Mouse (Mus musculus) midbrain, embryonic 12.5 days (tissue): ENCODE results near the gene Tsc1. TPM values are rescaled to one million over a fixed set of nuclear protein-coding genes. Genes with fewer than 3 reads are reported as not detected.

Experiments
- ATAC-seq: fragments of 200-750 bp; cut with Nextera tagmentation; 2 replicates; pipeline ENCODE4 v1.8.0; 2017; ENCODE audit warnings: low read depth, moderate TSS enrichment, moderate library complexity; ENCODE audit not compliant: low FRiP score
- H3K27ac ChIP-seq: fragments of 300-500 bp; sonication (generic); replicated peaks from 2 replicates; pipeline ENCODE4 v1.5.1; 2016; ENCODE audit warnings: mild to moderate bottlenecking
- H3K27me3 ChIP-seq: fragments of 300-500 bp; sonication (generic); 2 replicates; pipeline ENCODE4 v1.6.1; 2016; ENCODE audit warnings: mild to moderate bottlenecking
- H3K36me3 ChIP-seq: fragments of 300-500 bp; sonication (generic); 2 replicates; pipeline ENCODE4 v1.6.1; 2016
- H3K4me1 ChIP-seq: fragments of 300-500 bp; sonication (generic); 2 replicates; pipeline ENCODE4 v1.6.1; 2016
- H3K4me2 ChIP-seq: fragments of 300-500 bp; sonication (generic); replicated peaks from 2 replicates; pipeline ENCODE4 v1.6.1; 2016; ENCODE audit warnings: mild to moderate bottlenecking, moderate library complexity
- H3K4me3 ChIP-seq: fragments of 300-500 bp; sonication (generic); 2 replicates; pipeline ENCODE4 v1.5.1; 2016; ENCODE audit warnings: mild to moderate bottlenecking
- H3K9ac ChIP-seq: fragments of 300-500 bp; sonication (generic); replicated peaks from 2 replicates; pipeline ENCODE4 v1.6.1; 2016; ENCODE audit warnings: mild to moderate bottlenecking, moderate library complexity
- H3K9me3 ChIP-seq: fragments of 300-500 bp; sonication (generic); 2 replicates; pipeline ENCODE4 v1.6.1; 2016; ENCODE audit warnings: mild to moderate bottlenecking
- WGBS: fragments of 180-500 bp; shearing (Covaris S2); methylation state at CpG from one replicate; pipeline ENCODE4 v1.1.7; 2016; 5-methylcytosine and 5-hydroxymethylcytosine counted together
- microRNA-seq: library from miRNA; unstranded; fragments of <30 nt; microRNA quantifications from one replicate; pipeline ENCODE4, GENCODE M21; 2017
- polyA plus RNA-seq: library from polyadenylated mRNA; unstranded; fragments of >200 nt; fragmentation: Nextera tagmentation; extraction: Ambion mirVana; gene quantifications from 2 replicates; pipeline ENCODE4 v1.2.1, GENCODE M21; 2016

Gene Tsc1
- polyA plus RNA-seq, 1 experiment from 2014 or later: 33.8 TPM

DNA sequence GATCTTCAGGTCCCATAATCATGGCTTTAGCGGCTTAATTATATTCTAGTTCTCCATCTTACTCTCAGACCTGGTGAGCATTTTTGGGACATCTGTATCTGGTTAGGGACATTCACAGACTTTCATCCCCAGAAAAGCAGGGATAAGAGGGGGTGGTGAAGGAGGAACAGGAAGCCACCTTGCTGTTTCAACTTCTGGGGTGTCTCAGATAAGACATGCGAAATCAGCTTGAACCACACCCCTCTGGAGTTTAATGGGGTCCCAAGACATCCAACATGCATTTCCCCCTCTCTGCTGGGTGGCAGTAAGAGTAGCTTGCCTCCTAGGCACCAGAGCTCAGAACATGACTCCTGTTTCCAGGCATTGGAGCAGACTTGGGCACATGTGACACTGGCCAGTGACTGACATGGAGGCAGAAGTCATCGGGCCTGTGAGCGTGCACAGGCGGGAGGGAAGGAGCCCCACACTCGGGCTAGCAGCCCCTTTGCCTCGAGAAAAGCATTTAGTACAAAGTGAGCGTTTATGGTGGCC, 65.1 kb downstream of the Tsc1 start:
- ATAC-seq: no peak
- Histone ChIP-seq H3K4me3 (no peak overlapping the region), H3K27ac (no peak overlapping the region), H3K27me3 (peaks cover 11% of the 10 kb centered on the region), H3K4me1 (peaks cover 2% of the 10 kb centered on the region), H3K4me2 (no peak overlapping the region), H3K36me3 (no peaks in the 10 kb centered on the region), H3K9ac (no peak overlapping the region), H3K9me3 (no peaks in the 10 kb centered on the region)
- WGBS: 79% methylated on average over 8 of the region's 8 CpGs

GRCm38 (mm10) chr2:28706787-28707186, 65.8 kb downstream of the Tsc1 start:
- peaks cover 8% of the 10 kb centered on the region; the same call in 1 of the 2 replicates for H3K27me3 ChIP-seq
- no peak overlapping the region for H3K27ac ChIP-seq
- no peaks in the 10 kb centered on the region for H3K36me3 ChIP-seq
- 72% methylated on average over 6 of the region's 6 CpGs for WGBS
- no peak overlapping the region for H3K4me2 ChIP-seq
- H3K9me3 ChIP-seq: no peaks in the 10 kb centered on the region
- ATAC-seq: no peak
- H3K4me1 ChIP-seq: peaks cover 2% of the 10 kb centered on the region
- no peak overlapping the region for H3K9ac ChIP-seq
- H3K4me3 ChIP-seq: no peak overlapping the region

DNA sequence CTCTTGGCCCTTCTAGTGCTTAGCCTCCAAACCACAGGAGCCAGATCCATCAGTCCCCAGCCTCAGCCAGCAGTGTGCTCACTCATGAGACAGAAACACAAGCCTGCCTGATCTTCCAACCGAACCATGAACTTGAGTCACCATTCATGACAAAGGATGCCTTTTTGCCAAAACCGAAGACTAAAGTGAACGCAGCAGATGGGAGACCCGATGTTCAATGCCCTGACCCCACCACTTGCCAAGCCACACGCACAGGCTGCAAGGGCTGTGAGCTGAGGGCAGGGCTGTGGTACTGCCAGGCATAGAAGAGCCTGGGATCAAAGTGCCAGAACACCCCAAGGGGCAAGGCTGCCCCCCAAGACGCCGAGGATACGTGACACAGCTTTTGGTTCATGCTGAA, 72.0 kb downstream of the Tsc1 start:
- no peak overlapping the region for H3K9ac ChIP-seq
- no peak for ATAC-seq
- H3K27me3 ChIP-seq: 0 out of 2 replicates have a peak, but pooled peaks cover 5% of the 10 kb centered on the region
- peaks cover 2% of the 10 kb centered on the region; the same call in 1 of the 2 replicates for H3K4me1 ChIP-seq
- no peak overlapping the region for H3K27ac ChIP-seq
- 79% methylated on average over 8 of the region's 8 CpGs for WGBS
- no peak overlapping the region for H3K4me2 ChIP-seq
- H3K36me3 ChIP-seq: no peaks in the 10 kb centered on the region
- no peak overlapping the region for H3K4me3 ChIP-seq
- no peaks in the 10 kb centered on the region for H3K9me3 ChIP-seq

GRCm38 (mm10) chr2:28722419-28722818, 81.4 kb downstream of the Tsc1 start:
- Histone ChIP-seq H3K27ac (no peak overlapping the region), H3K9me3 (no peaks in the 10 kb centered on the region), H3K4me2 (no peak overlapping the region), H3K4me3 (no peak overlapping the region), H3K27me3 (peaks cover 5% of the 10 kb centered on the region; the same call in 1 of the 2 replicates), H3K4me1 (peaks cover 8% of the 10 kb centered on the region), H3K9ac (no peak overlapping the region), H3K36me3 (no peaks in the 10 kb centered on the region)
- WGBS: 91% methylated on average over 8 of the region's 8 CpGs
- no peak for ATAC-seq

- peaks cover 18% of the 10 kb centered on the region for H3K4me1 ChIP-seq
- ATAC-seq: no peak
- no peaks in the 10 kb centered on the region for H3K9me3 ChIP-seq
- H3K4me2 ChIP-seq: no peak overlapping the region
- 63% methylated on average over 9 of the region's 9 CpGs for WGBS
- no peak overlapping the region for H3K27ac ChIP-seq
- no peak overlapping the region for H3K4me3 ChIP-seq
- H3K27me3 ChIP-seq: peaks cover 5% of the 10 kb centered on the region; the same call in 1 of the 2 replicates
- no peaks in the 10 kb centered on the region for H3K36me3 ChIP-seq
- no peak overlapping the region for H3K9ac ChIP-seq
Observed at GRCm38 (mm10) chr2:28723912-28724311, 82.9 kb downstream of the Tsc1 start.

DNA sequence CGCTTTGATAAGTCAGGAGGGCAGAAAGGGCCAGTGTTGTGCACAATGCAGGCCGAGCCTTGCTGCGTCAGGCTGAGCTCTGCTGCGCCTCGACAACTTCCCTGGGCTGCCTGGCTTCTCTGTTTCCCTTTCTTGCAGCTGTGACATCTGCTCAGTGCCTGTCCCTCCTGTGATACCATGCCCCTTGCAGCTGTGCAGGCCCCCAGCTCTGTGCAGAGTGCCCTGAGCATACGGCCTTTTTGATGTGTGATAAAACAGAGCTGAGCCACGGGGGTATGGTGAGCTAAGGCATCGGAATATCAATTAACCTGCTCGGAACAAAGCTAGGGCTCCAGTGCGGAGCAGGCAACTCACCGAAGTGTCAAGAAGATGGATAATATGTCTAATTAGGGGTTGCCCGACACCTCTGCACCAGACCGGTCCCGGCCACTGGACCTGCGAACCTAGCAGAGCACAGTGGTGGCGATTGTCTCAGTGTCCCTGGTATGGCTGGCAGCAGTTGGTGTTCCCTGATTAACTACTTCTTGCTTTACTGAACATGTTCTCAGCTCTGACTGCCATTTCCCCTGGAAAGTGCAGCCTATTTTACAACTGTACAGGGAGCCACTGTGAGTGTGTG, 86.9 kb downstream of the Tsc1 start:
- no peaks in the 10 kb centered on the region for H3K36me3 ChIP-seq
- H3K9me3 ChIP-seq: no peaks in the 10 kb centered on the region
- ATAC-seq: 0 out of 2 replicates have a peak, but pooled peaks have one; percentile 38
- no peaks in the 10 kb centered on the region for H3K27me3 ChIP-seq
- no peak overlapping the region; the same call in 1 of the 2 replicates for H3K9ac ChIP-seq
- no peak overlapping the region for H3K4me2 ChIP-seq
- peak overlapping the region; percentile 60 for H3K27ac ChIP-seq
- peaks cover 18% of the 10 kb centered on the region for H3K4me1 ChIP-seq
- H3K4me3 ChIP-seq: no peak overlapping the region
- WGBS: 21% methylated on average over 16 of the region's 16 CpGs

DNA sequence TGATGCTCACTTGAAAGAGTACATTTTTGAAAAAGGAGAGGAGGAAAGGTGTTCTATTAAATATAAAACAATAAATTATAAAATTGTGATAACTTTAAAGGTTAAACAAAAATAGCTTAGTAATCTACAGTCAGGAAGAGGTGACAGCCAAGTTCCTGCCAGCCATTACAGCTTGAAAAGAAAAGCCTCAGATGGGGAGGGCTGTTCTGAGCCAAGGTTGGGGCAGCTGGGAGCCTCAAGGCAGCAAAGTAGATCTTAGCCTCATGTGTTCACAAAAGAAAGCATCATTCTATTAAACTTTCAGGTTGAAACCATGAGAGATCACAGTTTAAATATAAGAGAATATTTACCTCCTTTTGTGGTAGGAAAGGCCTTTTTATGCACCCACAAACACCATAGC, 89.6 kb downstream of the Tsc1 start:
- no peak for ATAC-seq

DNA sequence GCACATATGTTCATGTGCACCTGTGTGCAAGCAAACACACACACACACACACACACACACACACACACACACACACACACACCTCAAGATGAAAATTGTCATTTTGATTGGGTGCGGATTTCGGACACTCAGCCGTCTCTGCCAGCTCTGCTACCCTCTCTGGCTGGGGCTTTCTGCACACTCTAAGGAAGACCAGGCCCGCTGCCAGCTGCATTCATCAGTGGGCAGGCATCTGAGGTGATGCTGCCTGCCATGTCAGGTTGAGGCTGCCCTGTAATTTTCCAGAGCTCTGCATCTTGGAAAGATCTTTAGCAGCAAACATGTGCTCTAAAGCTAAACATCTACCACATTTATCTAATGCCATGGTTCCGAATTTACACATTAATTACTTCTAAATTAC, 96.1 kb downstream of the Tsc1 start:
- H3K4me2 ChIP-seq: no peak overlapping the region
- H3K36me3 ChIP-seq: no peaks in the 10 kb centered on the region
- no peaks in the 10 kb centered on the region for H3K27me3 ChIP-seq
- H3K4me1 ChIP-seq: peaks cover 9% of the 10 kb centered on the region
- WGBS: 96% methylated on average over 5 of the region's 5 CpGs
- H3K27ac ChIP-seq: no peak overlapping the region
- no peak overlapping the region for H3K9ac ChIP-seq
- no peaks in the 10 kb centered on the region for H3K9me3 ChIP-seq
- ATAC-seq: no peak
- no peak overlapping the region for H3K4me3 ChIP-seq

More for the DNA sequence above, 89.6 kb downstream of the Tsc1 start:
- no peak overlapping the region for H3K9ac ChIP-seq
- no peaks in the 10 kb centered on the region for H3K27me3 ChIP-seq
- H3K4me2 ChIP-seq: no peak overlapping the region
- H3K9me3 ChIP-seq: no peaks in the 10 kb centered on the region
- H3K36me3 ChIP-seq: no peaks in the 10 kb centered on the region
- H3K27ac ChIP-seq: no peak overlapping the region
- H3K4me1 ChIP-seq: peaks cover 14% of the 10 kb centered on the region
- H3K4me3 ChIP-seq: no peak overlapping the region

DNA sequence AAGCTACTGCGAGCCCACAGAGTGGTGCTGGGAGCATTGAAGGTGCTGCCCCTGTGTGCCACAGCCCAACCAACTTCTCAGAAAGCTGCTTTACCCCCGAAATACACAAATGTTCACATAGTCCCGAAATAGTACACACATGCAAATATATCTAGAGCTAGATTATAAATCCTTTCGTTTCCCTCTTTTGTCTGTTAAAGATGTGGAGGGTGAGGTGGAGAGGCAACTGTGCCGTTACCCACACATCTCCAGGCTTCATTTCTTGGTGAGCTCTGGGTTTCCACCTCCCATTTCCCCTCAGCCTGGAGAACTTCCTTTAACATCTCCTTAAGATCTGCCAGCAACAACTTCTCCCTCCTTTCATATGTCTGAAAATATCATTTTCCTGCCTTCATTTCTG, 99.1 kb downstream of the Tsc1 start:
- Histone ChIP-seq H3K36me3 (no peaks in the 10 kb centered on the region), H3K4me2 (no peak overlapping the region), H3K27me3 (no peaks in the 10 kb centered on the region), H3K9ac (no peak overlapping the region), H3K4me3 (no peak overlapping the region), H3K27ac (no peak overlapping the region), H3K9me3 (no peaks in the 10 kb centered on the region), H3K4me1 (peaks cover 9% of the 10 kb centered on the region)
- 90% methylated on average over 5 of the region's 5 CpGs for WGBS
- ATAC-seq: no peak

Small RNA genes within 50 kb of the gene (microRNA-seq; reads per million reads assigned to microRNA genes)
- gene Gm22824: not detected
- 3.3 reads per million, percentile 9 among the genes with 10 or more reads in this experiment for gene Mir3088

Other genes with a start within 250 kb of the Tsc1 start
- 8.6 and 10.3 TPM in 2 replicates for gene Ppp1r26, start 194.4 kb upstream of the Tsc1 start, polyA plus RNA-seq
- gene 1700007K13Rik, start 174.9 kb upstream of the Tsc1 start, polyA plus RNA-seq: 0.59 and 0.75 TPM in 2 replicates
- gene Mrps2, start 173.2 kb upstream of the Tsc1 start, polyA plus RNA-seq: 53.3 and 54.5 TPM in 2 replicates
- 1.0 and 1.2 TPM in 2 replicates for gene Gbgt1, start 144.3 kb upstream of the Tsc1 start, polyA plus RNA-seq
- gene Gm10134, start 135.1 kb upstream of the Tsc1 start, polyA plus RNA-seq: 1.5 TPM in 1 of 2 replicates, not detected in the other
- 87.6 and 93.5 TPM in 2 replicates for gene Ralgds, start 128.1 kb upstream of the Tsc1 start, polyA plus RNA-seq
- gene Cel, start 77.8 kb upstream of the Tsc1 start, polyA plus RNA-seq: not detected in 2 replicates
- 51.9 and 55.5 TPM in 2 replicates for gene Gtf3c5, start 57.5 kb upstream of the Tsc1 start, polyA plus RNA-seq
- 0.80 and 0.89 TPM in 2 replicates for gene Gfi1b, start 19.2 kb upstream of the Tsc1 start, polyA plus RNA-seq
- gene Spaca9, start 58.5 kb downstream of the Tsc1 start, polyA plus RNA-seq: 0.79 and 1.0 TPM in 2 replicates
- 0.81 and 1.1 TPM in 2 replicates for gene Ak8, start 58.9 kb downstream of the Tsc1 start, polyA plus RNA-seq
- 34.2 and 38.5 TPM in 2 replicates for gene Gtf3c4, start 199.1 kb downstream of the Tsc1 start, polyA plus RNA-seq
- gene Ddx31, start 199.2 kb downstream of the Tsc1 start, polyA plus RNA-seq: 20.1 TPM in 2 replicates